Mouse (Mus musculus) lung, adult 2 months (tissue): ENCODE results near the gene Timm8a2.

Source experiments
- CTCF ChIP-seq: fragments of 200-500 bp; IDR thresholded peaks from 2 replicates; pipeline ENCODE4 v1.5.1; 2011; ENCODE audit warnings: mild to moderate bottlenecking, low read length, control low read depth; ENCODE audit not compliant: insufficient read depth
- POLR2A ChIP-seq: fragments of 200-500 bp; IDR thresholded peaks from 2 replicates; pipeline ENCODE4 v1.6.1; 2011; ENCODE audit warnings: low read depth, mild to moderate bottlenecking, control low read depth, low read length, borderline replicate concordance; ENCODE audit errors: extremely low read depth

- TF ChIP-seq CTCF, result no peak
- no peak for TF ChIP-seq POLR2A
Observed at GRCm38 (mm10) chr14:122023928-122024327, 10.5 kb upstream of the Timm8a2 start.
